Mouse (Mus musculus) cerebellum, postnatal 4 days (tissue): Measurements from ENCODE around the gene Ppp1r15b.

Experiments used
- DNase-seq, 2 experiments: peaks; one replicate each; pipeline ENCODE4 v3.0.0; 2022; ENCODE audit warnings: low spot score in 2 of 2, mixed read lengths in 1 of 2

The Ppp1r15b gene

GRCm38 (mm10) chr1:133121246-133121645 is 9.7 kb upstream of the Ppp1r15b start:
- DNase-seq, result no peak

GRCm38 (mm10) chr1:133124137-133124536 is 6.8 kb upstream of the Ppp1r15b start:
- no peak for DNase-seq

- no peak for DNase-seq
These were observed 5.1 kb upstream of the Ppp1r15b start for GRCm38 (mm10) chr1:133125640-133126364.

GRCm38 (mm10) chr1:133126365-133126740 is 4.6 kb upstream of the Ppp1r15b start:
- no peak for DNase-seq

- no peak for DNase-seq
These were observed 3.6 kb upstream of the Ppp1r15b start for GRCm38 (mm10) chr1:133127328-133127727.

GRCm38 (mm10) chr1:133129471-133130221 is 1.3 kb upstream of the Ppp1r15b start:
- DNase-seq, result no peak

- DNase-seq, result no peak
These were observed 590 bp downstream of the Ppp1r15b start for GRCm38 (mm10) chr1:133131561-133131905.

GRCm38 (mm10) chr1:133131936-133132335 is 993 bp downstream of the Ppp1r15b start:
- DNase-seq, result no peak

GRCm38 (mm10) chr1:133132388-133133326 is 1.7 kb downstream of the Ppp1r15b start:
- no peak for DNase-seq

- no peak for DNase-seq
These were observed 2.5 kb downstream of the Ppp1r15b start for GRCm38 (mm10) chr1:133133425-133133824.

GRCm38 (mm10) chr1:133134071-133134470 is 3.1 kb downstream of the Ppp1r15b start:
- DNase-seq, result no peak

GRCm38 (mm10) chr1:133134881-133135280 is 3.9 kb downstream of the Ppp1r15b start:
- DNase-seq, result no peak

- DNase-seq, result no peak
These were observed 4.9 kb downstream of the Ppp1r15b start for GRCm38 (mm10) chr1:133135808-133136207.

GRCm38 (mm10) chr1:133138401-133138800 is 7.5 kb downstream of the Ppp1r15b start:
- DNase-seq, result no peak

GRCm38 (mm10) chr1:133146014-133147009 is 15.4 kb downstream of the Ppp1r15b start:
- DNase-seq, result peak; percentile 36 to 58

- no peak for DNase-seq
These were observed 16.4 kb downstream of the Ppp1r15b start for GRCm38 (mm10) chr1:133147324-133147723.

GRCm38 (mm10) chr1:133148122-133148521 is 17.2 kb downstream of the Ppp1r15b start:
- no peak for DNase-seq

- no peak for DNase-seq
These were observed 19.6 kb downstream of the Ppp1r15b start for GRCm38 (mm10) chr1:133150556-133150955.

- DNase-seq, result no peak
These were observed 21.3 kb downstream of the Ppp1r15b start for GRCm38 (mm10) chr1:133152213-133152612.

GRCm38 (mm10) chr1:133155270-133155669 is 24.3 kb downstream of the Ppp1r15b start:
- DNase-seq, result no peak

- peak in 1 of 2 experiments; percentile 41 for DNase-seq
These were observed 28.2 kb downstream of the Ppp1r15b start for GRCm38 (mm10) chr1:133159128-133159564.
